Mouse (Mus musculus) bone marrow, adult 2 months (tissue): ENCODE measurements around the gene Nacc1.

Experiments
- CTCF ChIP-seq: fragments of 200-500 bp; IDR thresholded peaks from 2 replicates; pipeline ENCODE4 v1.5.1; 2011; ENCODE audit warnings: low read length, control low read depth; ENCODE audit not compliant: control insufficient read depth, insufficient read depth
- POLR2A ChIP-seq: fragments of 200-500 bp; IDR thresholded peaks from 2 replicates; pipeline ENCODE4 v1.6.1; 2011; ENCODE audit warnings: low read depth, mild to moderate bottlenecking, control low read depth, low read length, borderline replicate concordance; ENCODE audit not compliant: control insufficient read depth

DNA sequence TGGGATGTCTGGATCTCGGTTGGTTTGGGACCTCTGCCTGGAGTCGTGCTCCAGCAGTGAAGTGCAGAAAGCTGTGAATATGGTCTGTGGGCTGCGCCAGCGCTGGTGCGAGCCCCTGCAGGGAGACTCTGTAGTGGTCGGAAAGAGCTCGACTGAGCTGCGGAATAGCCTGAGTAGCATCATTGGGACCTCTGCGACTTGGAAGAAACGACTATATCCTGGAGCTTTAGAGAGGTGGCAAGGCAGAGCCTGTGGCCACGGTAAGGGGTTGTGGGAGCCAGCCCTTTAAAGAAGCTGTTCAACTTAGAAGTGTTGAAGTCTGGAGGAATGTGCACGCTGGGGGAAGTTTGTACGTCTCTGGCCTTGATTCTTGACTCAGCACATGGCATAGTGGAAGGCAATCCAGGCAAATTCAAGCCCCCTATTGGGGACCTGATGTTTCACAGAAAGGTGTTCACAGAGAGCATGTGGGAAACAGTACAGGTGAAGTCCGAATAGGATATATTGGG lies 22.2 kb downstream of the Nacc1 start:
- TF ChIP-seq CTCF (no peak), POLR2A (no peak)
